Mouse (Mus musculus): ENCODE data around the gene Cer1.

Gene Cer1

GRCm38 (mm10) chr4:82874791-82875190, 10.2 kb downstream of the Cer1 start:
- no peak for DNase-seq (ENCODE audit: low spot score)

- no peak for DNase-seq (ENCODE audit: low spot score)
Measured at GRCm38 (mm10) chr4:82872548-82872947, 12.4 kb downstream of the Cer1 start.

GRCm38 (mm10) chr4:82872121-82872520, 12.8 kb downstream of the Cer1 start:
- DNase-seq (ENCODE audit: low spot score) = no peak

GRCm38 (mm10) chr4:82870931-82871330, 14.0 kb downstream of the Cer1 start:
- DNase-seq (ENCODE audit: low spot score) = no peak

- no peak for DNase-seq (ENCODE audit: low spot score)
Measured at GRCm38 (mm10) chr4:82867731-82868445, 17.1 kb downstream of the Cer1 start.

GRCm38 (mm10) chr4:82867111-82867510, 17.8 kb downstream of the Cer1 start:
- no peak for DNase-seq (ENCODE audit: low spot score)

- no peak for DNase-seq (ENCODE audit: low spot score)
Measured at GRCm38 (mm10) chr4:82864974-82865699, 19.8 kb downstream of the Cer1 start.

- DNase-seq (ENCODE audit: low spot score) = no peak
Measured at GRCm38 (mm10) chr4:82863316-82863715, 21.6 kb downstream of the Cer1 start.

GRCm38 (mm10) chr4:82861451-82861850, 23.5 kb downstream of the Cer1 start:
- DNase-seq (ENCODE audit: low spot score) = no peak

- no peak for DNase-seq (ENCODE audit: low spot score)
Measured at GRCm38 (mm10) chr4:82860566-82860965, 24.4 kb downstream of the Cer1 start.

GRCm38 (mm10) chr4:82859131-82860125, 25.5 kb downstream of the Cer1 start, which contains the start of gene Zdhhc21:
Zdhhc21 (minus strand) TSS chr4:82859958.
- peak; percentile 88 for DNase-seq (ENCODE audit: low spot score)

- DNase-seq (ENCODE audit: low spot score) = no peak
Measured at GRCm38 (mm10) chr4:82858431-82859010, 26.4 kb downstream of the Cer1 start.

- no peak for DNase-seq (ENCODE audit: low spot score)
Measured at GRCm38 (mm10) chr4:82856986-82857385, 28.0 kb downstream of the Cer1 start.

- DNase-seq (ENCODE audit: low spot score) = no peak
Measured at GRCm38 (mm10) chr4:82853809-82854208, 31.1 kb downstream of the Cer1 start.

- no peak for DNase-seq (ENCODE audit: low spot score)
Measured at GRCm38 (mm10) chr4:82848552-82849234, 36.3 kb downstream of the Cer1 start.

GRCm38 (mm10) chr4:82837526-82838240, 47.3 kb downstream of the Cer1 start:
- no peak for DNase-seq (ENCODE audit: low spot score)

Measured in testis, postnatal 14 days (tissue).